Mouse (Mus musculus) limb, embryonic 10.5 days (tissue): ENCODE results near the gene Phldb2. TPM values are rescaled to one million over a fixed set of nuclear protein-coding genes. Genes with fewer than 3 reads are reported as not detected.

Experiments used
- DNase-seq: peaks from one replicate; pipeline ENCODE4 v3.0.0-alpha.2; 2017; ENCODE audit warnings: low spot score
- H3K27ac ChIP-seq: fragments of 300-500 bp; sonication (generic); 2 replicates; pipeline ENCODE4 v1.5.1; 2016; ENCODE audit warnings: mild to moderate bottlenecking
- H3K27me3 ChIP-seq: fragments of 300-500 bp; sonication (generic); 2 replicates; pipeline ENCODE4 v1.6.1; 2016; ENCODE audit warnings: low read depth, mild to moderate bottlenecking; ENCODE audit not compliant: poor library complexity, severe bottlenecking
- H3K36me3 ChIP-seq: fragments of 300-500 bp; sonication (generic); 2 replicates; pipeline ENCODE4 v1.6.1; 2016; ENCODE audit warnings: mild to moderate bottlenecking, moderate library complexity
- H3K4me1 ChIP-seq: fragments of 300-500 bp; sonication (generic); 2 replicates; pipeline ENCODE4 v1.6.1; 2016
- H3K4me3 ChIP-seq: fragments of 300-500 bp; sonication (generic); 2 replicates; pipeline ENCODE4 v1.5.1; 2016; ENCODE audit warnings: mild to moderate bottlenecking, moderate library complexity
- H3K9me3 ChIP-seq: fragments of 300-500 bp; sonication (generic); replicated peaks from 2 replicates; pipeline ENCODE4 v1.6.1; 2016; ENCODE audit warnings: mild to moderate bottlenecking
- WGBS: fragments of 180-500 bp; shearing (Covaris S2); methylation state at CpG from one replicate; pipeline ENCODE4 v1.1.7; 2016; 5-methylcytosine and 5-hydroxymethylcytosine counted together
- polyA plus RNA-seq: library from polyadenylated mRNA; unstranded; fragments of >200 nt; fragmentation: Nextera tagmentation; extraction: Ambion mirVana; gene quantifications from 2 replicates; pipeline ENCODE4 v1.2.1, GENCODE M21; 2016

The Phldb2 gene
- polyA plus RNA-seq, 1 experiment from 2014 or later: 50.2 TPM

GRCm38 (mm10) chr16:45922546-45923229 lies 30.7 kb downstream of the Phldb2 start:
- H3K36me3 ChIP-seq: no peaks in the 10 kb centered on the region
- H3K4me1 ChIP-seq: peaks cover 16% of the 10 kb centered on the region
- no peak overlapping the region for H3K27ac ChIP-seq
- no peak overlapping the region for H3K4me3 ChIP-seq
- WGBS: 94% methylated on average over 8 of the region's 8 CpGs
- no peak for DNase-seq
- no peaks in the 10 kb centered on the region for H3K9me3 ChIP-seq
- H3K27me3 ChIP-seq: no peaks in the 10 kb centered on the region

- H3K9me3 ChIP-seq: no peaks in the 10 kb centered on the region
- H3K27me3 ChIP-seq: no peaks in the 10 kb centered on the region
- H3K27ac ChIP-seq: no peak overlapping the region
- DNase-seq: no peak
- no peaks in the 10 kb centered on the region for H3K36me3 ChIP-seq
- H3K4me3 ChIP-seq: no peak overlapping the region
- peaks cover 14% of the 10 kb centered on the region for H3K4me1 ChIP-seq
- 75% methylated on average over 8 of the region's 8 CpGs for WGBS
Observed at GRCm38 (mm10) chr16:45919572-45919971, 33.8 kb downstream of the Phldb2 start.

GRCm38 (mm10) chr16:45903595-45903994 lies 49.8 kb downstream of the Phldb2 start:
- Histone ChIP-seq H3K27me3 (no peaks in the 10 kb centered on the region), H3K27ac (no peak overlapping the region), H3K4me1 (peaks cover 2% of the 10 kb centered on the region; the same call in 1 of the 2 replicates), H3K4me3 (no peak overlapping the region), H3K9me3 (no peaks in the 10 kb centered on the region), H3K36me3 (no peaks in the 10 kb centered on the region)
- DNase-seq: no peak
- 87% methylated on average over 8 of the region's 8 CpGs for WGBS

- no peaks in the 10 kb centered on the region for H3K9me3 ChIP-seq
- no peak for DNase-seq
- WGBS: 86% methylated on average over 3 of the region's 3 CpGs
- no peaks in the 10 kb centered on the region for H3K27me3 ChIP-seq
- no peaks in the 10 kb centered on the region for H3K36me3 ChIP-seq
- peaks cover 27% of the 10 kb centered on the region for H3K4me1 ChIP-seq
- H3K4me3 ChIP-seq: no peak overlapping the region
- no peak overlapping the region for H3K27ac ChIP-seq
Observed at GRCm38 (mm10) chr16:45898459-45898858, 54.9 kb downstream of the Phldb2 start.

GRCm38 (mm10) chr16:45896587-45896986 lies 56.8 kb downstream of the Phldb2 start:
- H3K27ac ChIP-seq: no peak overlapping the region
- H3K4me3 ChIP-seq: no peak overlapping the region
- H3K9me3 ChIP-seq: no peaks in the 10 kb centered on the region
- no peaks in the 10 kb centered on the region for H3K36me3 ChIP-seq
- H3K4me1 ChIP-seq: peaks cover 36% of the 10 kb centered on the region
- DNase-seq: peak; percentile 57
- no peaks in the 10 kb centered on the region for H3K27me3 ChIP-seq
- WGBS: 29% methylated on average over 2 of the region's 2 CpGs

- WGBS: 45% methylated on average over 5 of the region's 5 CpGs
- H3K4me3 ChIP-seq: no peak overlapping the region
- H3K27me3 ChIP-seq: no peaks in the 10 kb centered on the region
- DNase-seq: no peak
- H3K27ac ChIP-seq: peak overlapping the region; percentile 63; the same call in 1 of the 2 replicates
- no peaks in the 10 kb centered on the region for H3K9me3 ChIP-seq
- peaks cover 36% of the 10 kb centered on the region for H3K4me1 ChIP-seq
- no peaks in the 10 kb centered on the region for H3K36me3 ChIP-seq
Observed at GRCm38 (mm10) chr16:45894998-45895397, 58.4 kb downstream of the Phldb2 start.

GRCm38 (mm10) chr16:45893796-45894195 lies 59.6 kb downstream of the Phldb2 start:
- Histone ChIP-seq H3K36me3 (no peaks in the 10 kb centered on the region), H3K27ac (peak overlapping the region; percentile 64; the same call in 1 of the 2 replicates), H3K4me1 (peaks cover 36% of the 10 kb centered on the region), H3K4me3 (no peak overlapping the region), H3K27me3 (no peaks in the 10 kb centered on the region), H3K9me3 (no peaks in the 10 kb centered on the region)
- DNase-seq: no peak
- 78% methylated on average over 2 of the region's 2 CpGs for WGBS

- H3K36me3 ChIP-seq: no peaks in the 10 kb centered on the region
- H3K9me3 ChIP-seq: no peaks in the 10 kb centered on the region
- no peaks in the 10 kb centered on the region for H3K27me3 ChIP-seq
- 39% methylated on average over 1 of the region's 1 CpGs for WGBS
- DNase-seq: no peak
- H3K4me1 ChIP-seq: peaks cover 36% of the 10 kb centered on the region
- H3K4me3 ChIP-seq: no peak overlapping the region
- peak overlapping the region; percentile 68 for H3K27ac ChIP-seq
Observed at GRCm38 (mm10) chr16:45892928-45893327, 60.5 kb downstream of the Phldb2 start.

- Histone ChIP-seq H3K27ac (no peak overlapping the region), H3K27me3 (no peaks in the 10 kb centered on the region), H3K4me3 (no peak overlapping the region), H3K4me1 (peaks cover 32% of the 10 kb centered on the region), H3K9me3 (no peaks in the 10 kb centered on the region), H3K36me3 (no peaks in the 10 kb centered on the region)
- 84% methylated on average over 4 of the region's 4 CpGs for whole genome bisulfite sequencing
- no peak for DNase-seq
Observed at GRCm38 (mm10) chr16:45890471-45891200, 62.8 kb downstream of the Phldb2 start.

- Histone ChIP-seq H3K27ac (no peak overlapping the region), H3K9me3 (no peaks in the 10 kb centered on the region), H3K36me3 (no peaks in the 10 kb centered on the region), H3K4me3 (no peak overlapping the region), H3K27me3 (no peaks in the 10 kb centered on the region), H3K4me1 (peaks cover 22% of the 10 kb centered on the region)
- 51% methylated on average over 4 of the region's 4 CpGs for WGBS
- DNase-seq: no peak
Observed at GRCm38 (mm10) chr16:45889636-45890035, 63.8 kb downstream of the Phldb2 start.

GRCm38 (mm10) chr16:45886599-45886998 lies 66.8 kb downstream of the Phldb2 start:
- 74% methylated on average over 5 of the region's 5 CpGs for WGBS
- Histone ChIP-seq H3K27ac (0 out of 2 replicates have a peak overlapping the region, but pooled peaks have one; percentile 9), H3K9me3 (no peaks in the 10 kb centered on the region), H3K4me1 (peaks cover 5% of the 10 kb centered on the region), H3K4me3 (no peak overlapping the region), H3K36me3 (no peaks in the 10 kb centered on the region), H3K27me3 (no peaks in the 10 kb centered on the region)
- DNase-seq: no peak

- H3K4me1 ChIP-seq: peaks cover 5% of the 10 kb centered on the region
- WGBS: 88% methylated on average over 2 of the region's 2 CpGs
- no peaks in the 10 kb centered on the region for H3K36me3 ChIP-seq
- H3K27me3 ChIP-seq: no peaks in the 10 kb centered on the region
- no peak for DNase-seq
- no peak overlapping the region for H3K4me3 ChIP-seq
- H3K27ac ChIP-seq: no peak overlapping the region
- H3K9me3 ChIP-seq: no peaks in the 10 kb centered on the region
Observed at GRCm38 (mm10) chr16:45884194-45884593, 69.2 kb downstream of the Phldb2 start.

- WGBS: 88% methylated on average over 7 of the region's 7 CpGs
- DNase-seq: no peak
- Histone ChIP-seq H3K36me3 (no peaks in the 10 kb centered on the region), H3K27ac (no peak overlapping the region), H3K4me3 (no peak overlapping the region), H3K9me3 (no peaks in the 10 kb centered on the region), H3K27me3 (no peaks in the 10 kb centered on the region), H3K4me1 (peaks cover under 1% of the 10 kb centered on the region)
Observed at GRCm38 (mm10) chr16:45881177-45881832, 72.1 kb downstream of the Phldb2 start.
